Mouse (Mus musculus): ENCODE results near the gene Lysmd3. TPM values are rescaled to one million over a fixed set of nuclear protein-coding genes. Genes with fewer than 3 reads are reported as not detected.

The Lysmd3 gene
- polyA plus RNA-seq, 1 experiment from 2014 or later: 20.7 TPM

- peak; percentile 92 for ATAC-seq (ENCODE audit: extremely low read depth, insufficient number of reproducible peaks, low FRiP score, low TSS enrichment)
- peak within 1 kb of the TSS; percentile 86 for H3K9ac ChIP-seq
- H3K36me3 ChIP-seq: no peaks in the 10 kb centered on the region
- H3K4me3 ChIP-seq: peak within 1 kb of the TSS; percentile 77
- peaks cover 28% of the 10 kb centered on the region for H3K4me1 ChIP-seq
- H3K4me2 ChIP-seq: peak within 1 kb of the TSS; percentile 100
- peak within 1 kb of the TSS; percentile 88 for H3K27ac ChIP-seq (replicated peaks)
- no peaks in the 10 kb centered on the region for H3K9me3 ChIP-seq
- WGBS: under 1% methylated on average over 61 of the region's 61 CpGs
- no peaks in the 10 kb centered on the region for H3K27me3 ChIP-seq (replicated peaks)
These were observed 53.5 kb downstream of the Lysmd3 start, which contains the start of the genes Polr3g and Mblac2 for GRCm38 (mm10) chr13:81710775-81711545. Polr3g (minus strand) TSS chr13:81711013. Mblac2 (plus strand) TSS chr13:81711341.

GRCm38 (mm10) chr13:81711546-81712371 is 54.3 kb downstream of the Lysmd3 start:
- peak overlapping the region; percentile 88 for H3K27ac ChIP-seq (replicated peaks)
- peak overlapping the region; percentile 86 for H3K9ac ChIP-seq
- H3K4me3 ChIP-seq: peak overlapping the region; percentile 77
- peak; percentile 9; the same call in 1 of the 2 replicates for ATAC-seq (ENCODE audit: extremely low read depth, insufficient number of reproducible peaks, low FRiP score, low TSS enrichment)
- H3K4me2 ChIP-seq: peak overlapping the region; percentile 100
- under 1% methylated on average over 42 of the region's 42 CpGs for WGBS
- H3K36me3 ChIP-seq: no peaks in the 10 kb centered on the region
- no peaks in the 10 kb centered on the region for H3K9me3 ChIP-seq
- peaks cover 28% of the 10 kb centered on the region for H3K4me1 ChIP-seq
- H3K27me3 ChIP-seq (replicated peaks): no peaks in the 10 kb centered on the region

GRCm38 (mm10) chr13:81713896-81714295 is 56.4 kb downstream of the Lysmd3 start:
- Histone ChIP-seq H3K9me3 (no peaks in the 10 kb centered on the region), H3K27ac (replicated peaks) (no peak overlapping the region), H3K9ac (no peak overlapping the region), H3K27me3 (replicated peaks) (no peaks in the 10 kb centered on the region), H3K36me3 (no peaks in the 10 kb centered on the region), H3K4me2 (no peak overlapping the region), H3K4me1 (peaks cover 26% of the 10 kb centered on the region), H3K4me3 (no peak overlapping the region)
- ATAC-seq (ENCODE audit: extremely low read depth, insufficient number of reproducible peaks, low FRiP score, low TSS enrichment): no peak
- 93% methylated on average over 1 of the region's 1 CpGs for WGBS

Other genes starting within 250 kb of the Lysmd3 start
- 0.66 and 0.99 TPM in 2 replicates for gene Adgrv1, start 24.5 kb upstream of the Lysmd3 start, polyA plus RNA-seq (2015; fragmentation: Nextera tagmentation; extraction: Ambion mirVana)
- 15.2 and 17.6 TPM in 2 replicates for gene Polr3g, start 53.4 kb downstream of the Lysmd3 start, polyA plus RNA-seq (2015; fragmentation: Nextera tagmentation; extraction: Ambion mirVana)
- 4.7 and 7.3 TPM in 2 replicates for gene Mblac2, start 53.7 kb downstream of the Lysmd3 start, polyA plus RNA-seq (2015; fragmentation: Nextera tagmentation; extraction: Ambion mirVana)
- gene Cetn3, start 125.4 kb downstream of the Lysmd3 start, polyA plus RNA-seq (2015; fragmentation: Nextera tagmentation; extraction: Ambion mirVana): 162 and 175 TPM in 2 replicates

All from heart, embryonic 13.5 days (tissue).